Mouse (Mus musculus) leukemia stem cell, adult 10-12 weeks (primary cell): Measurements from ENCODE around the gene Npff. TPM values are rescaled to one million over a fixed set of nuclear protein-coding genes. Genes with fewer than 3 reads are reported as not detected.

Experiments used
- polyA plus RNA-seq: library from polyadenylated mRNA; stranded (reverse); fragments of >175 nt; gene quantifications from 2 replicates; pipeline ENCODE4 v1.2.3, GENCODE M21; 2012; ENCODE audit warnings: low replicate concordance

Npff gene
- polyA plus RNA-seq = 0.91 and 1.0 TPM in 2 replicates

GRCm38 (mm10) chr15:102524892-102525485 lies at the start of gene Npff:
Gene Npff (minus strand): TSS chr15:102524942.

GRCm38 (mm10) chr15:102517976-102518858 lies 6.5 kb downstream of the Npff start, which contains the start of gene Tarbp2:
Gene Tarbp2 (plus strand): TSS chr15:102518192.

GRCm38 (mm10) chr15:102516728-102517404 lies 7.9 kb downstream of the Npff start, which contains the start of gene Map3k12:
Gene Map3k12 (minus strand): TSS chr15:102517064.

GRCm38 (mm10) chr15:102503447-102503846 lies 21.3 kb downstream of the Npff start, which contains the start of gene Gm10337:
Gene Gm10337 (plus strand): TSS chr15:102503722.

Other genes with a start within 250 kb of the Npff start
- gene Mfsd5, start 245.5 kb downstream of the Npff start, polyA plus RNA-seq = 50.2 and 91.4 TPM in 2 replicates
- gene Espl1, start 228.7 kb downstream of the Npff start, polyA plus RNA-seq = 19.4 and 42.7 TPM in 2 replicates
- gene Pfdn5, start 198.8 kb downstream of the Npff start, polyA plus RNA-seq = 2.9 and 10.3 TPM in 2 replicates
- 25.7 and 87.7 TPM in 2 replicates for gene Myg1, start 193.2 kb downstream of the Npff start, polyA plus RNA-seq
- 29.3 and 184 TPM in 2 replicates for gene Aaas, start 174.2 kb downstream of the Npff start, polyA plus RNA-seq
- not detected in 2 replicates for gene Sp7, start 157.8 kb downstream of the Npff start, polyA plus RNA-seq
- 10.7 and 11.9 TPM in 2 replicates for gene Sp1, start 118.8 kb downstream of the Npff start, polyA plus RNA-seq
- not detected in 2 replicates for gene Amhr2, start 79.6 kb downstream of the Npff start, polyA plus RNA-seq
- 46.5 and 443 TPM in 2 replicates for gene Prr13, start 65.9 kb downstream of the Npff start, polyA plus RNA-seq
- 134 and 647 TPM in 2 replicates for gene Pcbp2, start 54.4 kb downstream of the Npff start, polyA plus RNA-seq
- gene Gm10337, start 21.2 kb downstream of the Npff start, polyA plus RNA-seq = not detected in 2 replicates
- gene Map3k12, start 7.9 kb downstream of the Npff start, polyA plus RNA-seq = 0.99 and 1.2 TPM in 2 replicates
- gene Tarbp2, start 6.8 kb downstream of the Npff start, polyA plus RNA-seq = 79.5 and 91.5 TPM in 2 replicates
- gene Gm28047, start 100.1 kb upstream of the Npff start, polyA plus RNA-seq = 1.6 TPM in 1 of 2 replicates, not detected in the other
- 12.2 and 15.7 TPM in 2 replicates for gene Atf7, start 100.5 kb upstream of the Npff start, polyA plus RNA-seq
- gene Atp5g2, start 147.4 kb upstream of the Npff start, polyA plus RNA-seq = 18.4 and 237 TPM in 2 replicates
- gene Calcoco1, start 197.2 kb upstream of the Npff start, polyA plus RNA-seq = 9.7 and 15.0 TPM in 2 replicates